Mouse (Mus musculus) kidney, adult 2 months (tissue): ENCODE results near the gene Ceacam19. TPM values are rescaled to one million over a fixed set of nuclear protein-coding genes. Genes with fewer than 3 reads are reported as not detected.
A peak's percentile ranks its signal among the peaks of the same experiment; 100 is the strongest.
"Not testable (repeated sequence)": the region's sequence is repeated elsewhere in the genome, so short reads cannot be mapped to it uniquely, and the experiment has no call there.

Source experiments
- DNase-seq: peaks from one replicate; pipeline ENCODE4 v3.0.0; 2021
- H3K27ac ChIP-seq: fragments of 200-500 bp; 2 replicates; pipeline ENCODE4 v1.5.1; 2012; ENCODE audit warnings: low read depth, low read length, control low read depth, inconsistent platforms; ENCODE audit not compliant: insufficient read depth
- H3K27me3 ChIP-seq: fragments of 200-500 bp; replicated peaks from 2 replicates; pipeline ENCODE4 v1.6.1; 2012; ENCODE audit warnings: mild to moderate bottlenecking, moderate library complexity, low read length, inconsistent platforms; ENCODE audit not compliant: control insufficient read depth, insufficient read depth
- H3K36me3 ChIP-seq: fragments of 200-500 bp; 2 replicates; pipeline ENCODE4 v1.6.1; 2012; ENCODE audit warnings: mild to moderate bottlenecking, moderate library complexity, low read length, inconsistent platforms; ENCODE audit not compliant: control insufficient read depth, insufficient read depth
- H3K4me1 ChIP-seq: fragments of 200-500 bp; 2 replicates; pipeline ENCODE4 v1.6.1; 2011; ENCODE audit warnings: low read length; ENCODE audit not compliant: control insufficient read depth, insufficient read depth
- H3K4me3 ChIP-seq: fragments of 200-500 bp; 2 replicates; pipeline ENCODE4 v1.5.1; 2011; ENCODE audit warnings: mild to moderate bottlenecking, low read depth, low read length, control low read depth; ENCODE audit not compliant: insufficient read depth
- CTCF ChIP-seq: fragments of 200-500 bp; conservative IDR thresholded peaks from 2 replicates; pipeline ENCODE4 v1.5.1; 2011; ENCODE audit warnings: low read depth, mild to moderate bottlenecking, control low read depth, low read length, moderate library complexity, mixed read lengths; ENCODE audit not compliant: insufficient read depth, insufficient read length
- POLR2A ChIP-seq: fragments of 200-500 bp; IDR thresholded peaks from one replicate; pipeline ENCODE4 v1.6.1; 2011; ENCODE audit warnings: low read depth, low read length, control low read depth
- WGBS: fragments of 180-500 bp; shearing (Covaris S2); methylation state at CpG from one replicate; pipeline ENCODE4 v1.1.7; 2018; 5-methylcytosine and 5-hydroxymethylcytosine counted together
- polyA plus RNA-seq: library from polyadenylated mRNA; depleted of rRNA; stranded (reverse); fragments of >200 nt; gene quantifications from 2 replicates; pipeline ENCODE4 v1.2.3, GENCODE M21; 2012; rRNA removed

The Ceacam19 gene
- 0.11 and 0.25 TPM in 2 replicates for polyA plus RNA-seq

DNA sequence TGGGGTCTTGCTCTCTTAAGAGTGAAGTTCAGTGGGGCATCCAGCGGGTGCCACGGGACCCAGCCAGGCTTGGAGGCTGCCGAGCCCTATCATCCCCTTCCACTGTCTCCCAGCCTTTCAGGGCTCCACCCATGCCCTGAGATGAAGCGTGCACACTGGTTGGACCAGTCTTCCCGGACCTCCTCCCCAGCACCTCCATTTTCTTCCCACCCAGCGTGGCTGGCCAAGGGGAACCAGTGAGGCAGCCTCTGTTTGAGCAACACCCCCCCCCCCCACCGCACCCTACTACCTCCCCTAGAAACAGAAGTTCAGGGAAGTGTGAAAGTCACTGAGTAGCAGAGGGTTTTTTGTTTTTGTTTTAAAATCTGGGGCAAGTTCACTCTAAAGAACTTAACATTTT, at the start of gene Ceacam19:
Gene Ceacam19 (minus strand): TSS at position 117 of the 400 bp plus-strand sequence.
- Histone ChIP-seq H3K36me3 (no peaks in the 10 kb centered on the region), H3K27me3 (no peaks in the 10 kb centered on the region), H3K4me3 (no peak within 1 kb of the TSS), H3K4me1 (no peaks in the 10 kb centered on the region), H3K27ac (no peak within 1 kb of the TSS)
- DNase-seq = no peak
- TF ChIP-seq CTCF (no peak), POLR2A (no peak)
- WGBS = 54% methylated on average over 7 of the region's 7 CpGs

DNA sequence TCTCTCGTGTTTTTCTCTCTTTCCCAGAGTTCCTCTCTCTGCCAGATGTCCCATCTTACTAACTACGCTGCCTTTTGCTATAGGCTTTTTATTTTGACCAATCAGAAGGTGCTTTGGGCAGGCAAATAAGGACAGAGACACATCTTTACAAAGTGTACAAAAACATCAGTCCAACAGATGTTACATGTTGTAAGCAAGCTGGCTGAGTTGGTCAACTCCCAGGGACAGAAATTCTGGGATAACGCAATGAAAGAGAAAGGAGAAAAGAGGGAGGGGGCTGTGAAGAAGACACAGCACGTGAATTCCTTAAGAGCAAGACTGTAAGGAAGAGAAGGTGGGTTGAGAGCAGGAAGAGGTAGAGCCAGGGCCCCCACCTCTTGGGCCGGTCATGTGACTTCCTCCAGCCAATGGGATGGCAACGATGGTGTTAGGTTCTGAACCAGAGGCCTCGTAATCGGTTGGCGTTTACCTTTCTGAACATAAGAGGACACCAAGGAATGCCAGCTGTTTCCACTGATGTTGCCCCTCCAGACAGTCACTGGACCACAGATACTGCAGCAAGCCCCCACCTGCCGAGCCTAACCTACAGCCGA, 49.6 kb upstream of the Ceacam19 start:
- Histone ChIP-seq H3K4me3 (no peak overlapping the region), H3K27ac (no peak overlapping the region), H3K27me3 (no peaks in the 10 kb centered on the region), H3K4me1 (peaks cover 4% of the 10 kb centered on the region; the same call in 1 of the 2 replicates), H3K36me3 (no peaks in the 10 kb centered on the region)
- 82% methylated on average over 11 of the region's 11 CpGs for WGBS
- DNase-seq = no peak
- TF ChIP-seq CTCF (no peak), POLR2A (no peak)

DNA sequence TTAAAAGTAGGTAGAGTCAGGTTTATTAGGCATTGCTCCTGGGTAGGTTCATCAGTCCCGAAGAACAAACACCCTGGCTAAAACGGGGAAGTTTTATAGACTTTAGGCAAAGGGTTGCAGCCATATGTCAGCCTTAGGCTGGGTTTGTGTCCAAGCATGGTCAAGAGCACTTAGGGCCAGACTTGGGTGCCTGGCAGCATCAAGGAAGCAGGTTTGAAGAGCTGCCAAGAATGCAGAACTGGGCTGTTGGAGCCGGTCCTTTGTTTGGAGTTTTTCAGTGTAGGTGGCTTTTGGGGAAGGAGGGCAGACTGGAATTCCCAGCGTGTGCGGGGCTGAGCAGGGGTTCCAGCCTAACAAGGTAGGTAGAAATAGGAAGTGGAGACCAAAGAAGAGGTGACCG, 48.2 kb upstream of the Ceacam19 start:
- no peak overlapping the region for H3K27ac ChIP-seq
- 46% methylated on average over 6 of the region's 6 CpGs for WGBS
- H3K36me3 ChIP-seq = no peaks in the 10 kb centered on the region
- no peak overlapping the region for H3K4me3 ChIP-seq
- H3K4me1 ChIP-seq = peaks cover 4% of the 10 kb centered on the region; the same call in 1 of the 2 replicates
- no peaks in the 10 kb centered on the region for H3K27me3 ChIP-seq
- DNase-seq = peak; percentile 74
- TF ChIP-seq CTCF = no peak
- TF ChIP-seq POLR2A = no peak

DNA sequence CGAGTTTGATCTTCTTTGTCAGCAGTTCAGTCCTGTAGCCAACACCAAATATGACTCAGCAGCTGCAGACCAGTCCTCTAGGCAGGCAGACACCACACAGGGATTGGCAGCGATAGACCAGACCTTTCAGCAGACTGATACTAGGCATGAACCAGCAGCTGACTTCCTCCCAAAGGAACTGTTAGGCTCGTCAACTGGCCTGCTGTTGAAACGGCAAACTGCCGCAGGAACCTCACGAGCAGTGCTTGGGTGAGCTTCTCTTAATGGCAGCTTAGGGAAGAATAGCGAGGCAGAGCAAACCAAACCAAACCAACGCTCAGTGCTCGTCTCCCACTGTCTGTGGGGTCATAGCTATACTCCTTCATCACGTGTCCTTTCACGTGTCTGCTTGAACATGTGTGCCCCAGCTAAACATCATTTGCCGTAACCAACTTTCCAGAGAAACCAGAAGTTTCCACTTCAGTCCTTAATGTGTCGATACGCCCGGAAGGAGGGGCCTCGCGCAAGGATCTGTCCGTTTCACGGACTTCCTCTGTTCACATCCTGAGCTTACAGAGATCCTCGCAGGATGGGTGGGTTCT, 47.5 kb upstream of the Ceacam19 start:
- Histone ChIP-seq H3K27ac (no peak overlapping the region), H3K27me3 (no peaks in the 10 kb centered on the region), H3K4me1 (peaks cover 4% of the 10 kb centered on the region; the same call in 1 of the 2 replicates), H3K4me3 (no peak overlapping the region), H3K36me3 (no peaks in the 10 kb centered on the region)
- TF ChIP-seq POLR2A (no peak), CTCF (no peak)
- WGBS = 66% methylated on average over 20 of the region's 20 CpGs
- DNase-seq = peak; percentile 35

DNA sequence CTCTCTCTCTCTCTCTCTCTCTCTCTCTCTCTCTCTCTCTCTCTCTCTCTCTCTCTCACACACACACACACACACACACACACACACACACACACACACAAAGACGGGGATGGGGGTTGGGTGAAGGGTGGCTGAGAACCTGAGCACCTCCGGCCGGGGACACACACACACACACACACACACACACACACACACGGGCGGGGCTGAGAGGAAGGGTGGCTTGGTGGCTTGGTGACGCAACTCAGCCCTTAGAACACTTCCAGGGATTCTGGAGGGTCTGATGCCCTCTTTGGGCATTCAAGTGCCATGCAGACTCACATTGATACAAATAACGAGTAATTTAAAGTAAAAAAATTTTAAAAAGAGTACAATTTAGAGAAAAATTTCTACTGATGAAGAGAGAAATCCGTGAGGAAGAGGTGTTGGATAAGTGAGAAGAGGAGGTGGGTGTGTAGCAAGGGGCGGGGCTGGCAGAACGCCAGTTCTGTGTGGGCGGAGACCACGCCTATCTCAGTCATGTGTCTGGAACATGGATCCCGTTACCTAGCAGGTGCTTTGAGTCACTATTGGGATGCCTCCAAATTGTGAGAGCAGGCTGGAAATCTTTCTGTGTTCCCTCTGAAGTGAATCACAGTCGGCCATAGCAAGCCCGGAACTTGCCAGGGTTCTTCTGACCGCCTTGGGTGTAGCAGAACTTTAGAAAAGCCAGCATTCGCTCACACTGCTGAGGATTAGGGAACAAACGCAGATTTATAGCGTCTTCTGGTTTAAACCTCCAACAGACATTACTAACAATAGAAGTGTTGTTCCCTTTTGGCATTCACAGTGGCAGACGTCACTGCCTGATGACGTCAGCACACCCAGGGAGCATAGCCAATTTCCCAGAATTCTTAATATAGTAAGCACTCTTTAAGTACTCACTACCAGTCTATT, 45.4 kb upstream of the Ceacam19 start:
- no peak overlapping the region for H3K27ac ChIP-seq
- no peak overlapping the region for H3K4me3 ChIP-seq
- H3K36me3 ChIP-seq = no peaks in the 10 kb centered on the region
- TF ChIP-seq CTCF (no peak), POLR2A (no peak)
- H3K4me1 ChIP-seq = peaks cover 4% of the 10 kb centered on the region; the same call in 1 of the 2 replicates
- 18% methylated on average over 19 of the region's 21 CpGs for WGBS
- peak; percentile 60 for DNase-seq
- no peaks in the 10 kb centered on the region for H3K27me3 ChIP-seq

DNA sequence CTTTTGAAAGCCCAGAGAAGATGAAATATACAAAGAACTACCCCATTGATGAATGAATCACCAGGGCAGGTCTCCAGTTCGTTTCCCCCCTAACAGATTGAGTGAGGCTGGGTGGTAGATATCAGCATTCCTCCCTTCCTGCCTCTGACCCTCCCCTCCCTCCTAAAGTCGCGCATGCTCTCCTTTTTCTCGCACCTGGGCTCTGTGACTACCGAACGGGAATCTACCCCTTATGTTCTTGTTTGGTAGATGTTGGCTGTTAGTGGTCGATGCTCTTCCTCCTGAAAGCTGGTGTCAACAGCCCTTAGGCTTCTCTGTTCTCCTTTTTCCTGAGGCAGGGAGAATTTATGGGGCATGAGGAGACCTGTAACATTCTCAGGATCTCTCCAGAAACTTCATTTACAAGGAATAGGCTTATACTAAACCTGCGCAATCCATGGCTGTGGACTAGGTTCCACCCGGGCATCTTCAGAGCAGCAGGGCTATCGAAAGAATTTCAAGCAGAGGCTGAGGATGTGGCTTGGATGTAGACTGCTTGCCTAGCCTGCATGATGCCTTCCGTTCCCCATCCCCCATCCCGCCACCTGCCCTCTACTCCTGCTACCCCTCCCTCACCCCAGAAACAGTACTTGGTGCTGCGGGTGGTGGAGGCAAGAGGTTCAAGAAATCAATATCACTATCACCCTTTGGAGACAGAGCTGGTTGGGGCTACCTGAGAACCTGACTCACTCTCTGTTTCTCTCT, 44.5 kb upstream of the Ceacam19 start:
- no peaks in the 10 kb centered on the region for H3K36me3 ChIP-seq
- TF ChIP-seq CTCF (no peak), POLR2A (no peak)
- 28% methylated on average over 13 of the region's 13 CpGs for WGBS
- peaks cover 4% of the 10 kb centered on the region; the same call in 1 of the 2 replicates for H3K4me1 ChIP-seq
- no peaks in the 10 kb centered on the region for H3K27me3 ChIP-seq
- H3K27ac ChIP-seq = no peak overlapping the region
- no peak overlapping the region for H3K4me3 ChIP-seq
- DNase-seq = no peak

DNA sequence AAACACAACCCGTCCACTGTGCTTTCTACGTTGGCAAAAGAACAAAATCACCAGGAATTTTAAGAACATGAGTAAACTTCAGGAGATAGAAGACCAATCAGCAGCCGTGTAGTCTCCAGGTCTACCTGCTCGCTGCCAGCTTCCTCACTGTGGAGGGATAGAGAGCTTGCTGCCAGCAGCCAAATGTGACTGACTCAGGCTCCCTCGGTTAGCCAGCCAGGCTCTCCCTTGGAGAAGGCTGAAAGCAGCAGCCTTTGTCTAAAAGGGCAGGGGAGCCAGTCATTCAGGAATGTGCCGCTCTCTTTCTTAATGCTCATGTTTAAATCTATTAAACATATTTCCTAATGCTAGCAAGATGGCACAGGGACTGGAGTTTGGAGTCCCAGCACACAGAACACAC, 42.7 kb upstream of the Ceacam19 start:
- 86% methylated on average over 6 of the region's 6 CpGs for WGBS
- not testable (repeated sequence) for H3K4me1 ChIP-seq, DNase-seq, H3K36me3 ChIP-seq, H3K27ac ChIP-seq, H3K4me3 ChIP-seq, H3K27me3 ChIP-seq
